Comparison of ENCODE assay signal across 18 mouse cellular contexts in the genomic region with DNA sequence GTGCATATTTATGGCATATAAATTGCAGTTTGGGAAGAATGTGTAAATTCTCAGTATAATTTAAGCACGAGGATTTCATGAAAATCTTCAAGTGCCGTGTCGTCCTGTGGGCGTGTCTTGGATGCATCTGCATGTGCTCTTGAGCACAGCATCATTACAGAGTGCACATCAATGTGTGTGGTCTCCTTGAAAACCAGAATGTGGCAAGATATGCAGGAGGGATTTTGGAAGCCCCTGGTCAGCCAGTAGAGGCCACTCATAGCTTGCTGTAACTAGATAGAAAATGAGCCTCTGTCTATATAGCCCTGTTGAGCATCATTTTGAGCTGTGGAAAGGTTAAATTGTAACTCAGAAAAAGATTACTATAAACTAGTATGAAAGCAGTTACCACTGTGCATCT.
DNase-seq lines count a peak whose midpoint lies in the region; ATAC-seq and TF ChIP-seq lines count a peak whose summit lies in the region.
"Had no signal": no experiment of that assay in that cellular context is flagged by ENCODE, and none has a peak within 500 bp of the region (broad histone marks: within the 10 kb centered on the region; RNA-seq: fewer than 3 reads in every experiment).

No protein-coding gene starts in this region.

- no peaks in the 10 kb centered on the region for H3K27me3 ChIP-seq in embryonic facial prominence, embryonic 14.5 days (replicated peaks; ENCODE audit: control insufficient read depth, insufficient read depth, low read length)
- H3K27me3 ChIP-seq in embryonic facial prominence, embryonic 10.5 days (replicated peaks; ENCODE audit: low read depth, poor library complexity, severe bottlenecking): no peaks in the 10 kb centered on the region
- H3K27me3 ChIP-seq in kidney, postnatal 0 days (ENCODE audit: insufficient read depth, low read length): no peaks in the 10 kb centered on the region
- no peaks in the 10 kb centered on the region for H3K27me3 ChIP-seq in intestine, postnatal 0 days (replicated peaks; ENCODE audit: control insufficient read depth, insufficient read depth, low read length)
- H3K27me3 ChIP-seq: hindbrain, embryonic 12.5 days; limb, embryonic 13.5 days; liver, embryonic 15.5 days; neural tube, embryonic 12.5 days had no signal

- DNase-seq in embryonic facial prominence, embryonic 14.5 days (ENCODE audit: low spot score): peak; percentile 70
- DNase-seq in embryonic facial prominence, embryonic 10.5 days (ENCODE audit: low spot score): no peak
- peak; percentile 51 for DNase-seq in kidney, postnatal 0 days (ENCODE audit: low spot score)
- no peak for DNase-seq in kidney, adult 9 months
- DNase-seq in brain, adult 2 months (ENCODE audit: low read depth, low spot score): peak; percentile 14
- no peak for DNase-seq in adrenal gland, postnatal 25 days
- DNase-seq: adrenal gland, postnatal 36 days; cerebellum, adult 11-12 months; kidney, adult 8-10 months; lung, postnatal 36 days; thymus, postnatal 25 days had no signal

- no peaks in the 10 kb centered on the region for H3K9me3 ChIP-seq in embryonic facial prominence, embryonic 14.5 days (ENCODE audit: control insufficient read depth, low read length)
- no peaks in the 10 kb centered on the region for H3K9me3 ChIP-seq in embryonic facial prominence, embryonic 10.5 days
- H3K9me3 ChIP-seq in kidney, postnatal 0 days (replicated peaks; ENCODE audit: low read length): no peaks in the 10 kb centered on the region
- no peaks in the 10 kb centered on the region for H3K9me3 ChIP-seq in intestine, postnatal 0 days (ENCODE audit: control insufficient read depth)
- H3K9me3 ChIP-seq: hindbrain, embryonic 12.5 days; limb, embryonic 13.5 days; liver, embryonic 15.5 days; neural tube, embryonic 12.5 days had no signal

- H3K4me2 ChIP-seq in embryonic facial prominence, embryonic 14.5 days (ENCODE audit: low read depth, low read length): no peak overlapping the region
- H3K4me2 ChIP-seq in kidney, postnatal 0 days (ENCODE audit: low read length): no peak overlapping the region
- no peak overlapping the region for H3K4me2 ChIP-seq in intestine, postnatal 0 days (replicated peaks; ENCODE audit: low read depth)
- H3K4me2 ChIP-seq: hindbrain, embryonic 12.5 days; limb, embryonic 13.5 days; liver, embryonic 15.5 days; neural tube, embryonic 12.5 days had no signal

- no peaks in the 10 kb centered on the region for H3K36me3 ChIP-seq in embryonic facial prominence, embryonic 14.5 days (ENCODE audit: control insufficient read depth, insufficient read depth, low read length)
- H3K36me3 ChIP-seq in embryonic facial prominence, embryonic 10.5 days (replicated peaks): no peaks in the 10 kb centered on the region; the same call in 1 of the 2 replicates
- H3K36me3 ChIP-seq in kidney, postnatal 0 days (ENCODE audit: insufficient read depth, low read length): no peaks in the 10 kb centered on the region
- no peaks in the 10 kb centered on the region for H3K36me3 ChIP-seq in intestine, postnatal 0 days (ENCODE audit: control insufficient read depth, insufficient read depth)
- H3K36me3 ChIP-seq: hindbrain, embryonic 12.5 days; limb, embryonic 13.5 days; liver, embryonic 15.5 days; neural tube, embryonic 12.5 days had no signal

- TF ChIP-seq CTCF in kidney, postnatal 0 days (IDR thresholded peaks at IDR 0.05; ENCODE audit: low read depth): peak; percentile 46; the same call in 1 of the 2 replicates
- TF ChIP-seq CTCF in intestine, postnatal 0 days (IDR thresholded peaks at IDR 0.05; ENCODE audit: low read depth): peak; percentile 51

- peaks cover 14% of the 10 kb centered on the region for H3K4me1 ChIP-seq in embryonic facial prominence, embryonic 14.5 days (ENCODE audit: control insufficient read depth, insufficient read depth, low read length)
- peaks cover 10% of the 10 kb centered on the region for H3K4me1 ChIP-seq in embryonic facial prominence, embryonic 10.5 days
- peaks cover 4% of the 10 kb centered on the region; the same call in 1 of the 2 replicates for H3K4me1 ChIP-seq in kidney, postnatal 0 days (replicated peaks; ENCODE audit: insufficient read depth, low read length)
- H3K4me1 ChIP-seq in intestine, postnatal 0 days (replicated peaks; ENCODE audit: control insufficient read depth, insufficient read depth, low read length): no peaks in the 10 kb centered on the region
- H3K4me1 ChIP-seq: liver, embryonic 15.5 days; neural tube, embryonic 12.5 days had no signal

- H3K27ac ChIP-seq in embryonic facial prominence, embryonic 14.5 days (replicated peaks; ENCODE audit: low read depth, low read length): no peak overlapping the region
- H3K27ac ChIP-seq in embryonic facial prominence, embryonic 10.5 days (replicated peaks): no peak overlapping the region
- H3K27ac ChIP-seq in kidney, postnatal 0 days: no peak overlapping the region
- no peak overlapping the region for H3K27ac ChIP-seq in intestine, postnatal 0 days (ENCODE audit: low read depth, low read length)
- H3K27ac ChIP-seq: hindbrain, embryonic 12.5 days; limb, embryonic 13.5 days; liver, embryonic 15.5 days; neural tube, embryonic 12.5 days had no signal

- no peak overlapping the region for H3K9ac ChIP-seq in embryonic facial prominence, embryonic 14.5 days (ENCODE audit: low read depth, low read length)
- no peak overlapping the region for H3K9ac ChIP-seq in kidney, postnatal 0 days (ENCODE audit: low read depth, low read length)
- no peak overlapping the region for H3K9ac ChIP-seq in intestine, postnatal 0 days (ENCODE audit: low read depth, low read length)
- H3K9ac ChIP-seq: hindbrain, embryonic 12.5 days; limb, embryonic 13.5 days; liver, embryonic 15.5 days; neural tube, embryonic 12.5 days had no signal

- no peak overlapping the region for H3K4me3 ChIP-seq in embryonic facial prominence, embryonic 14.5 days (ENCODE audit: low read depth, low read length)
- H3K4me3 ChIP-seq in embryonic facial prominence, embryonic 10.5 days: no peak overlapping the region
- no peak overlapping the region for H3K4me3 ChIP-seq in kidney, postnatal 0 days (replicated peaks; ENCODE audit: low read depth, low read length)
- no peak overlapping the region for H3K4me3 ChIP-seq in intestine, postnatal 0 days (ENCODE audit: low read depth, low read length)
- H3K4me3 ChIP-seq: hindbrain, embryonic 12.5 days; limb, embryonic 13.5 days; liver, embryonic 15.5 days; neural tube, embryonic 12.5 days had no signal

- 0 out of 2 replicates have a peak, but pooled peaks have one; percentile 53 for ATAC-seq in embryonic facial prominence, embryonic 14.5 days (ENCODE audit: low read depth)
- no peak for ATAC-seq in kidney, postnatal 0 days (replicated peaks; ENCODE audit: low FRiP score, low read depth)
- ATAC-seq in intestine, postnatal 0 days: no peak
- no peak for ATAC-seq in granulocyte monocyte progenitor cell, adult 5-6 weeks (replicated peaks; ENCODE audit: poor library complexity, severe bottlenecking)
- ATAC-seq: activated CD4-positive, CD25-positive, alpha-beta regulatory T cell, adult 4 months had no signal

- 54% methylated on average over 4 of the region's 4 CpGs for WGBS in embryonic facial prominence, embryonic 14.5 days
- WGBS in embryonic facial prominence, embryonic 10.5 days: 83% methylated on average over 4 of the region's 4 CpGs
- WGBS in kidney, postnatal 0 days: 65% methylated on average over 4 of the region's 4 CpGs
- WGBS in intestine, postnatal 0 days: 63% methylated on average over 4 of the region's 4 CpGs

Comparison
In these comparisons a context has a peak if more than half of its experiments do, and no peak if none do; other contexts are left out.
1. DNase-seq: peak in embryonic facial prominence, embryonic 14.5 days (single experiment), kidney, postnatal 0 days (single experiment) and brain, adult 2 months (single experiment); none in embryonic facial prominence, embryonic 10.5 days (single experiment), kidney, adult 9 months (single experiment) and adrenal gland, postnatal 25 days (single experiment).